Mouse (Mus musculus) spleen, adult 2 months (tissue): Measurements from ENCODE around the gene Gpatch8. TPM values are rescaled to one million over a fixed set of nuclear protein-coding genes. Genes with fewer than 3 reads are reported as not detected.

Experiments
- DNase-seq, 2 experiments: peaks; one replicate each; pipeline versions ENCODE4 v3.0.0 to v3.0.0-alpha.2; 2012 to 2021; ENCODE audit warnings: low spot score in 2 of 2, low read depth in 1 of 2
- H3K27ac ChIP-seq: fragments of 200-500 bp; 2 replicates; pipeline ENCODE4 v1.5.1; 2012; ENCODE audit warnings: low read length, inconsistent platforms; ENCODE audit not compliant: insufficient read depth
- H3K27me3 ChIP-seq: fragments of 200-500 bp; 2 replicates; pipeline ENCODE4 v1.6.1; 2012; ENCODE audit warnings: mild to moderate bottlenecking, moderate library complexity, low read length, inconsistent platforms; ENCODE audit not compliant: control insufficient read depth, insufficient read depth
- H3K36me3 ChIP-seq: fragments of 200-500 bp; 2 replicates; pipeline ENCODE4 v1.6.1; 2012; ENCODE audit warnings: mild to moderate bottlenecking, low read length, inconsistent platforms; ENCODE audit not compliant: control insufficient read depth, insufficient read depth
- H3K4me1 ChIP-seq: fragments of 200-500 bp; 2 replicates; pipeline ENCODE4 v1.6.1; 2011; ENCODE audit warnings: inconsistent platforms; ENCODE audit not compliant: control insufficient read depth, insufficient read depth, insufficient read length
- H3K4me3 ChIP-seq: fragments of 200-500 bp; 2 replicates; pipeline ENCODE4 v1.5.1; 2011; ENCODE audit warnings: mild to moderate bottlenecking, inconsistent platforms; ENCODE audit not compliant: insufficient read depth, insufficient read length; ENCODE audit errors: extremely low read depth
- CTCF ChIP-seq: fragments of 200-500 bp; IDR thresholded peaks from 2 replicates; pipeline ENCODE4 v1.5.1; 2011; ENCODE audit warnings: mild to moderate bottlenecking, inconsistent platforms; ENCODE audit not compliant: insufficient read depth, insufficient read length, insufficient replicate concordance; ENCODE audit errors: extremely low read depth
- POLR2A ChIP-seq: fragments of 200-500 bp; IDR thresholded peaks from 2 replicates; pipeline ENCODE4 v1.6.1; 2011; ENCODE audit warnings: low read depth, low read length, inconsistent platforms
- WGBS: fragments of 180-500 bp; shearing (Covaris S2); methylation state at CpG from one replicate; pipeline ENCODE4 v1.1.7; 2018; 5-methylcytosine and 5-hydroxymethylcytosine counted together
- polyA plus RNA-seq: library from polyadenylated mRNA; depleted of rRNA; stranded (reverse); fragments of >200 nt; gene quantifications from 2 replicates; pipeline ENCODE4 v1.2.3, GENCODE M21; 2012

Gpatch8 gene
- polyA plus RNA-seq, 1 experiment = 12.3 TPM

GRCm38 (mm10) chr11:102447497-102447896, 108.7 kb downstream of the Gpatch8 start, which contains the start of gene Fam171a2:
Gene Fam171a2 (minus strand): TSS chr11:102447682.
- H3K4me3 ChIP-seq = peak within 1 kb of the TSS; percentile 54
- H3K27me3 ChIP-seq = peaks cover 19% of the 10 kb centered on the region
- WGBS = under 1% methylated on average over 40 of the region's 40 CpGs

GRCm38 (mm10) chr11:102446581-102447461, 109.4 kb downstream of the Gpatch8 start:
- peaks cover 19% of the 10 kb centered on the region for H3K27me3 ChIP-seq

More at GRCm38 (mm10) chr11:102447497-102447896, 108.7 kb downstream of the Gpatch8 start, which contains the start of gene Fam171a2:
- peak in 1 of 2 experiments; percentile 50 for DNase-seq
- peak; percentile 52 for TF ChIP-seq CTCF
- TF ChIP-seq POLR2A = no peak
- Histone ChIP-seq H3K4me1 (peaks cover 6% of the 10 kb centered on the region; the same call in 1 of the 2 replicates), H3K27ac (no peak within 1 kb of the TSS), H3K36me3 (no peaks in the 10 kb centered on the region)

GRCm38 (mm10) chr11:102445891-102446361, 110.3 kb downstream of the Gpatch8 start:
- no peak for DNase-seq
- 61% methylated on average over 7 of the region's 7 CpGs for WGBS
- Histone ChIP-seq H3K4me3 (no peak overlapping the region), H3K36me3 (no peaks in the 10 kb centered on the region), H3K27me3 (peaks cover 19% of the 10 kb centered on the region), H3K27ac (no peak overlapping the region), H3K4me1 (peaks cover 6% of the 10 kb centered on the region; the same call in 1 of the 2 replicates)
- TF ChIP-seq CTCF (no peak), POLR2A (no peak)

More at GRCm38 (mm10) chr11:102446581-102447461, 109.4 kb downstream of the Gpatch8 start:
- Histone ChIP-seq H3K36me3 (no peaks in the 10 kb centered on the region), H3K4me3 (peak overlapping the region; percentile 54), H3K4me1 (peaks cover 6% of the 10 kb centered on the region; the same call in 1 of the 2 replicates), H3K27ac (no peak overlapping the region)
- DNase-seq = no peak
- TF ChIP-seq POLR2A (no peak), CTCF (no peak)
- 3% methylated on average over 45 of the region's 49 CpGs for WGBS

- Histone ChIP-seq H3K4me1 (peaks cover 6% of the 10 kb centered on the region; the same call in 1 of the 2 replicates), H3K4me3 (no peak overlapping the region), H3K27ac (no peak overlapping the region), H3K36me3 (no peaks in the 10 kb centered on the region), H3K27me3 (peaks cover 19% of the 10 kb centered on the region)
- no peak for TF ChIP-seq POLR2A
- no peak for TF ChIP-seq CTCF
- WGBS = 79% methylated on average over 10 of the region's 10 CpGs
- no peak for DNase-seq
Observed at GRCm38 (mm10) chr11:102445264-102445890, 110.8 kb downstream of the Gpatch8 start.

- no peak for DNase-seq
Observed at GRCm38 (mm10) chr11:102444781-102445180, 111.4 kb downstream of the Gpatch8 start.

GRCm38 (mm10) chr11:102444321-102444720, 111.9 kb downstream of the Gpatch8 start:
- TF ChIP-seq POLR2A (no peak), CTCF (no peak)
- Histone ChIP-seq H3K4me1 (peaks cover 6% of the 10 kb centered on the region; the same call in 1 of the 2 replicates), H3K27me3 (peaks cover 19% of the 10 kb centered on the region), H3K27ac (no peak overlapping the region), H3K36me3 (no peaks in the 10 kb centered on the region), H3K4me3 (no peak overlapping the region)
- WGBS = 82% methylated on average over 3 of the region's 3 CpGs
- no peak for DNase-seq

More at GRCm38 (mm10) chr11:102444781-102445180, 111.4 kb downstream of the Gpatch8 start:
- peaks cover 19% of the 10 kb centered on the region for H3K27me3 ChIP-seq
- no peak overlapping the region for H3K4me3 ChIP-seq
- no peak overlapping the region for H3K27ac ChIP-seq
- 79% methylated on average over 6 of the region's 6 CpGs for WGBS
- H3K4me1 ChIP-seq = peaks cover 6% of the 10 kb centered on the region; the same call in 1 of the 2 replicates
- no peak for TF ChIP-seq POLR2A
- no peak for TF ChIP-seq CTCF
- H3K36me3 ChIP-seq = no peaks in the 10 kb centered on the region
